Mouse (Mus musculus) stomach, embryonic 14.5 days (tissue): Measurements from ENCODE around the gene Trpc5. TPM values are rescaled to one million over a fixed set of nuclear protein-coding genes. Genes with fewer than 3 reads are reported as not detected.

ENCODE experiments used
- polyA plus RNA-seq: library from polyadenylated mRNA; unstranded; fragments of >200 nt; fragmentation: Nextera tagmentation; extraction: Ambion mirVana; gene quantifications from 2 replicates; pipeline ENCODE4 v1.2.1, GENCODE M21; 2014

The Trpc5 gene
- polyA plus RNA-seq, 1 experiment from 2014 or later = 0.90 TPM

Other genes with a start within 250 kb of the Trpc5 start
- 0.10 and 0.16 TPM in 2 replicates for gene Trpc5os, start 231.6 kb downstream of the Trpc5 start, polyA plus RNA-seq
- gene Rtl4, start 727 bp upstream of the Trpc5 start, polyA plus RNA-seq = 1.1 and 1.9 TPM in 2 replicates